Mouse (Mus musculus) heart, postnatal 0 days (tissue): Measurements from ENCODE around the gene Ndc1. TPM values are rescaled to one million over a fixed set of nuclear protein-coding genes. Genes with fewer than 3 reads are reported as not detected.

Source experiments
- ATAC-seq: fragments of 200-750 bp; cut with Nextera tagmentation; 2 replicates; pipeline ENCODE4 v1.8.0; 2017; ENCODE audit warnings: low read depth, moderate number of reproducible peaks, moderate library complexity; ENCODE audit not compliant: insufficient read depth
- DNase-seq: peaks from one replicate; pipeline ENCODE4 v3.0.0-alpha.2; 2016; ENCODE audit warnings: low spot score
- H3K27ac ChIP-seq: fragments of 300-500 bp; sonication (generic); 2 replicates; pipeline ENCODE4 v1.5.1; 2014; ENCODE audit warnings: low read depth, mild to moderate bottlenecking
- H3K27me3 ChIP-seq: fragments of 300-500 bp; sonication (generic); 2 replicates; pipeline ENCODE4 v1.6.1; 2014; ENCODE audit warnings: low read length, mixed read lengths; ENCODE audit not compliant: control insufficient read depth, insufficient read depth
- H3K36me3 ChIP-seq: fragments of 300-500 bp; sonication (generic); replicated peaks from 2 replicates; pipeline ENCODE4 v1.6.1; 2014; ENCODE audit warnings: low read length, mixed read lengths; ENCODE audit not compliant: control insufficient read depth, insufficient read depth
- H3K4me1 ChIP-seq: fragments of 300-500 bp; sonication (generic); 2 replicates; pipeline ENCODE4 v1.6.1; 2014; ENCODE audit warnings: antibody characterized with exemption; ENCODE audit not compliant: control insufficient read depth, insufficient read depth
- H3K4me2 ChIP-seq: fragments of 300-500 bp; sonication (generic); 2 replicates; pipeline ENCODE4 v1.6.1; 2014; ENCODE audit warnings: low read depth, mild to moderate bottlenecking, low read length, moderate library complexity
- H3K4me3 ChIP-seq: fragments of 300-500 bp; sonication (generic); 2 replicates; pipeline ENCODE4 v1.5.1; 2014; ENCODE audit warnings: low read depth, low read length
- H3K9ac ChIP-seq: fragments of 300-500 bp; sonication (generic); replicated peaks from 2 replicates; pipeline ENCODE4 v1.6.1; 2014; ENCODE audit warnings: low read depth, low read length, mixed read lengths
- H3K9me3 ChIP-seq: fragments of 300-500 bp; sonication (generic); replicated peaks from 2 replicates; pipeline ENCODE4 v1.6.1; 2016; ENCODE audit warnings: low read length; ENCODE audit not compliant: control insufficient read depth
- CTCF ChIP-seq: IDR thresholded peaks from 2 replicates; pipeline ENCODE4 v1.5.1; 2016; ENCODE audit warnings: antibody characterized with exemption, control low read depth, low read depth
- EP300 ChIP-seq: IDR thresholded peaks from 2 replicates; pipeline ENCODE4 v1.6.1; 2016; ENCODE audit warnings: antibody characterized with exemption, low read depth
- WGBS: fragments of 180-500 bp; shearing (Covaris S2); extraction: QIAGEN DNeasy Blood & Tissue Kit; methylation state at CpG from one replicate; pipeline ENCODE4 v1.1.7; 2014; 5-methylcytosine and 5-hydroxymethylcytosine counted together
- polyA plus RNA-seq: library from polyadenylated mRNA; unstranded; fragments of >200 nt; fragmentation: Nextera tagmentation; extraction: Ambion mirVana; gene quantifications from 2 replicates; pipeline ENCODE4 v1.2.1, GENCODE M21; 2015
- total RNA-seq: library from RNA; depleted of rRNA; stranded (reverse); fragments of >200 nt; gene quantifications from 2 replicates; pipeline ENCODE4 v1.2.3, GENCODE M21; 2014; ENCODE audit warnings: low replicate concordance

Ndc1 gene
- total and polyA plus RNA-seq, 2 experiments from 2014 or later = 8.3 to 27.9 TPM

DNA sequence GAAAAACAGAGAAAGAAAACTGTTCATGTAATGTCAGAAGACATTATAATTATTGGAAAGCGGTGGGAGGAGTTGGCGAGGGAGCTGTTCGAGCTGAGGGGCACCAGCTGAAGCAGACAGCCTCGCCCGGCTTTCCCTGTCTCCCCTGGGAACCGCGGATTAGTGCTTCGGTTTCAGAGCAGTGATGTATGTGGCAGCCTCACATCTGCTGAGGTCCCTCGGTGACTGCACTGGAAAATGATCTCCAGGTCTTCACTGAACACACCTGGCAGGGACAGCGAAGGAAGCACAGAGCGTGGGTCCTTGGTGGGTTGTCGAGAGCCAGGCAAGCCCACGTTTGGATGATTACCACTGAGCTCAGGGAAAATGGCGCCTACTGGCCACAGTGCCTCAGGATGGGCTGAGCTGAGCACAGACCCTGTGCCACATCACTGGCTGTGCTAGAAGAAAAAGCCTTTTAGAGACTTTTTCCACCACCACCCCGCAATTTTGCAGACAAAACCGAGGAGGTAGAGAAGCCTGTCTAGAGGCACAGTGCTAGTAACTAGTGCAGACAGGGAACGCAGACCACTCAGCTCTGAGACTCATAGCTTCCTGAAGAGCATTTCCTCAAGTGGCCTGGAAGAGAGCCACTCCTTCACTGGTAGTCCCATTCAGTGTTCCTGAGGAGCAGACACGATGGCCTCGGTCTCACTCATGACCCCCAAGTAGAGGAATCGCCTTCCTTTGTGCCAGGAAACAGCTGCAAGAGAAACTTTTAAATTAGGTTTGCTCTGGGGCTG lies 18.9 kb upstream of the Ndc1 start:
- Histone ChIP-seq H3K4me2 (no peak overlapping the region), H3K4me1 (no peaks in the 10 kb centered on the region)

DNA sequence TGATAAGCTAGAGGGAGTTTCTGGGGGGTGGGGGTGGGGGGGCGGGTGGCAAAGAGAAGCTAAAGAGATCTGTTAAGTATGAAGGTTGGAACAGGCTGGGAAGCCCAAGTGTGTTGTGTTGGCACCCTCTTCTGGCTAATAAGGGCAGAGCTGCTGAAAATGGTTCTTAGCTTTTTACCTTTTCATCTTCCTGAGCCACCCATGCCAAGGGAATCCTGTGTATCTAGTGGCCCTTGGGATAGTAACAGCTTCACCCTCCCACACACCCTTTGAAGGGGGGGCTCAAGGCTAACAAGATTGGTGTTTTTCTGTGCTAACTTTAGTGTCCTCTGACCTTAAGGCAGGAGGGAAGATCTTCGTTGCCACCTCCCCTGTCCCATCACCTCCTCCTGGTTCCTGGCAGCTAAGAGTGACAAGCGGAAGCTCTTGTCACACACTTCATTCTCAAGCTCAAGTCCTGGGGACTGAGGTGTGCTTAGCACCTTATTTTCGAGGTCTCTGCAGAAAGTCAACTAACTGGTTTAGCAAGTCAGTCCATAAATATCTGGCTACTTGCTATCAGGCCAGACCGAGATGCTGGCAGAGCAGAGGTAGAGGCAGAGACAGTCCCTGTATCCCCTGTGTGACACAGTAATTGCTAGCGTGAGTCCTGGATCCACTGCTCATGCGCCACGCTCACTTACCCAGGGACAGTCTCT lies 18.1 kb upstream of the Ndc1 start:
- Histone ChIP-seq H3K27ac (no peak overlapping the region), H3K36me3 (peaks cover 17% of the 10 kb centered on the region; the same call in 1 of the 2 replicates), H3K4me1 (no peaks in the 10 kb centered on the region), H3K27me3 (no peaks in the 10 kb centered on the region), H3K4me3 (no peak overlapping the region), H3K9me3 (no peaks in the 10 kb centered on the region), H3K4me2 (no peak overlapping the region), H3K9ac (no peak overlapping the region)
- TF ChIP-seq EP300 (no peak), CTCF (peak; percentile 75)
- 62% methylated on average over 8 of the region's 8 CpGs for WGBS
- peak; percentile 54 for DNase-seq
- ATAC-seq = peak; percentile 54

More for the DNA sequence above, 18.9 kb upstream of the Ndc1 start:
- Histone ChIP-seq H3K27me3 (no peaks in the 10 kb centered on the region), H3K9me3 (no peaks in the 10 kb centered on the region), H3K9ac (no peak overlapping the region), H3K36me3 (peaks cover 17% of the 10 kb centered on the region; the same call in 1 of the 2 replicates), H3K4me3 (no peak overlapping the region), H3K27ac (no peak overlapping the region)
- DNase-seq (no peak), ATAC-seq (peak; percentile 52)
- TF ChIP-seq EP300 = no peak
- no peak for TF ChIP-seq CTCF
- 70% methylated on average over 20 of the region's 20 CpGs for WGBS

DNA sequence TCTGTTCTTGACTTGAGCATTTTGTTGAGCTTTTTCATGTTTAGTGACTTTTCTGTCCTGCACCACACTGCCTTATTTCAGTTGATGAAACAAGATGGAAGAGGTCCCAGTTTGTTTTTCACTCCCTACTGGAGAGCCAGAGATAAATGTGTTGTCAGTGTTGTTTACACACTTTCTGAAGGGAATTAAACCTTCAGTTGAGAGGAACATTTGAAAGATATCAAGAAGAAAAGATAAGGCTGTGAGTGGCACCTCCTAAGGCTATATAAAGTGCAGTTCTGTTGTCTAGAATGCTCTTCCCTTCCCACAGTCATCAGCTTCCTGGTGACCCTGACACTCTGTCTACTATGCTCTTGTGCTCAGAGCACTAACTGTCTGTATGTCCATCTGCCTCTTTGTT lies 16.2 kb upstream of the Ndc1 start:
- Histone ChIP-seq H3K4me1 (no peaks in the 10 kb centered on the region), H3K4me2 (no peak overlapping the region), H3K27ac (no peak overlapping the region), H3K4me3 (no peak overlapping the region), H3K9ac (no peak overlapping the region), H3K36me3 (peaks cover 17% of the 10 kb centered on the region; the same call in 1 of the 2 replicates), H3K27me3 (no peaks in the 10 kb centered on the region), H3K9me3 (no peaks in the 10 kb centered on the region)
- DNase-seq (no peak), ATAC-seq (no peak)
- TF ChIP-seq EP300 (no peak), CTCF (no peak)

DNA sequence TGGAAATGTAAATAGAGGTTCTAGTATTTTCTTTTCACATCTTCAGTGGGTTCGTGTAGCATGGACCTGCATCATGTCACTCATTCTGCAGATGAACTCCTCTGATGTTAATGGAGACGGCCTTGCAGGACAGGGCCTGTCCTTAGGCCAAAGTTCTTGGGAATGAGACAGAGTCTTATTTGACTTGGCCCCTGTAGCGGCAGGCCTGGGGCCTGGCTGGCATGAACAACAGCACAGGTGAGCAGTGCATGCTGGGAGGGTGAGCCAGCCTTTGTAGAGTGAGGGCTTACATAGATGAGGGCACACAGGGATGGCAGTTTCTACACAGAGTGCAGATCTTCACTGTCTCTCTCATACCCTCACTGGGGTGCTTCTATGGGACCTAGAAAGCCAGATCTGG lies 14.0 kb upstream of the Ndc1 start:
- WGBS = 86% methylated on average over 3 of the region's 3 CpGs
- TF ChIP-seq EP300 = no peak
- TF ChIP-seq CTCF = no peak
- Histone ChIP-seq H3K36me3 (peaks cover 5% of the 10 kb centered on the region; the same call in 1 of the 2 replicates), H3K27ac (no peak overlapping the region), H3K4me2 (no peak overlapping the region), H3K4me3 (no peak overlapping the region), H3K4me1 (no peaks in the 10 kb centered on the region), H3K9me3 (no peaks in the 10 kb centered on the region), H3K27me3 (no peaks in the 10 kb centered on the region), H3K9ac (no peak overlapping the region)
- no peak for DNase-seq
- ATAC-seq = no peak

DNA sequence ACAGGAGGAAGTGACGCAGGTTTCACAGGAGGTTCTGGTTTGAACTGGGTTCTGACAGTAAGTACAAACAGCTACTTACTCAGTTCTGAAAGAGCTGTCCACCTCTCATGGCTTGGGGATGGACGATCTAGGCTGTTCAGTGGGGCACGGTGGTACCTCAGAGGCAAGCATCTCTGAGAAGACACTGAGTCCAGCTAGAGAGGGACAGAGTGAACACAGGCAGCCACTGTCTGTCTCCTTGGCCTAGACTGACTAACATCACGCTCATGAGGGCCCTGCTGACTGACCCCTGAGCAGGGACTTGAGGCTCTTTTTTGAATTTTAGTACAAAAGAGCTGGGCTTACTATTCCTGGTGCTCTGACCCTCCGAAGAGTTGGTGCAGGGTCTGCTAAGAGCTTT lies 13.5 kb upstream of the Ndc1 start:
- H3K9me3 ChIP-seq = no peaks in the 10 kb centered on the region
- TF ChIP-seq EP300 = no peak
- no peak for TF ChIP-seq CTCF
- no peaks in the 10 kb centered on the region for H3K27me3 ChIP-seq
- H3K9ac ChIP-seq = no peak overlapping the region
- ATAC-seq (no peak), DNase-seq (no peak)
- no peak overlapping the region for H3K4me2 ChIP-seq
- H3K4me1 ChIP-seq = no peaks in the 10 kb centered on the region
- H3K4me3 ChIP-seq = no peak overlapping the region
- WGBS = 85% methylated on average over 5 of the region's 5 CpGs
- H3K36me3 ChIP-seq = peaks cover 5% of the 10 kb centered on the region; the same call in 1 of the 2 replicates
- H3K27ac ChIP-seq = no peak overlapping the region
